8 mouse cellular contexts compared by ENCODE assay signal in the genomic region with DNA sequence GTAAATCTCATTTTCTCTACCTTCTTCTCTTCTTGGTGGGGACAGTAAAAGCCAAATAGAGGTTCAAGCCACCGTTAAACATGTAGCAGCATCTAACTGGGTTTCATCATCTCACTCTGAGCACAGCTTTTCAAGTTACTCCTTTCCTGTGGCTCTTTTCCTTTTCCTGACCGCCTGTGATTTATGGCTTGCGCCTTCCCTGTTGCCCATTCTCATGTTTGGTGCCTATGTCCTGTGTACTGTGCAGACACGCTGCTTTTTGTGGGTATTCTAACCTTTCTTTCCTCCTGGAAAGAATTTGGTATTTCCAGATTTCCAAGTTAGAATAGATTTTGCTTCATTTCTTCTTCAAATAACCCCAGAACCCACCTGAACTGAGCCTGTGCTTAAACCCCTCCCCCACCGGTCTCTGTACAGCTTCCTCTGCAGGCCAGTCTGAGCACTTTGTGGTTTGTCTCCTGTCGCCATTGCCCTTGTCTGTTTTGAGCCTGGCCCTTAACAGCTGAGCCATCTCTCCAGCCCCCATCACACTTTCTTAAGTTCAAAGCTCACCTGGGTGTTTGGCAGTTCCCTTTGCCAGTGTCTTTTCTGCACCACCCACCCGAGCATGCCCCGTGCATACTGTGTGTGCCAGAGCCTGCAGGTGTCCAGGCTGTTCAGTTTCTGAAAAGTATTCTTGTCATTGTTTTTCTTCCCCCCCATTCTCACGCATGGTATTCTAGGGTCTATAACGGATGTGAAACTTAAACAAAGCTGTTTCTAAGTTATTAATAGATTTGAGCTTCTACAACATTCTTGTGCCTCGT.
A peak's percentile ranks its signal among the peaks of the same experiment; 100 is the strongest.
DNase-seq lines count a peak whose midpoint lies in the region; ATAC-seq and TF ChIP-seq lines count a peak whose summit lies in the region.

No protein-coding gene starts in this region.

- no peak for DNase-seq in heart, embryonic 10.5 days (ENCODE audit: low spot score)
- DNase-seq in heart, postnatal 14 days, result no peak
- DNase-seq in lung, postnatal 25 days (ENCODE audit: low spot score), result peak; percentile 14
- DNase-seq in thymus, adult 2 months, result peak; percentile 39
- DNase-seq in gastrocnemius, adult 8-10 months (ENCODE audit: low spot score in 2 of 2), result no peak

- whole genome bisulfite sequencing in heart, embryonic 10.5 days, result 57% methylated on average over 11 of the region's 11 CpGs
- WGBS in hindbrain, embryonic 15.5 days, result 76% methylated on average over 11 of the region's 11 CpGs
- WGBS in thymus, adult 2 months, result 11% methylated on average over 11 of the region's 11 CpGs

- peaks cover 53% of the 10 kb centered on the region for H3K4me1 ChIP-seq in heart, embryonic 10.5 days
- H3K4me1 ChIP-seq in bone marrow macrophage, adult 2 months (ENCODE audit: control insufficient read depth, insufficient read depth, low read length), result peaks cover 40% of the 10 kb centered on the region
- H3K4me1 ChIP-seq in hindbrain, embryonic 15.5 days (replicated peaks), result peaks cover 36% of the 10 kb centered on the region
- peaks cover 15% of the 10 kb centered on the region for H3K4me1 ChIP-seq in thymus, adult 2 months (replicated peaks; ENCODE audit: control insufficient read depth, insufficient read depth, low read length)

- intact Hi-C loops in heart, postnatal 14 days (cut with DNase I), result no loop called here

- no peak for TF ChIP-seq CTCF in bone marrow macrophage, adult 2 months (IDR thresholded peaks at IDR 0.05; ENCODE audit: low read depth, low read length)
- TF ChIP-seq CTCF in thymus, adult 2 months (IDR thresholded peaks at IDR 0.05; ENCODE audit: borderline replicate concordance, control insufficient read depth, extremely low read depth, insufficient read depth, low read length, poor library complexity), result no peak

- no peak for TF ChIP-seq POLR2A in bone marrow macrophage, adult 2 months (IDR thresholded peaks at IDR 0.05; ENCODE audit: borderline replicate concordance, low read depth, low read length)
- no peak for TF ChIP-seq POLR2A in thymus, adult 2 months (IDR thresholded peaks at IDR 0.05; ENCODE audit: control insufficient read depth, extremely low read depth, insufficient read depth, low read length, poor library complexity)

- no peaks in the 10 kb centered on the region; the same call in 1 of the 2 replicates for H3K36me3 ChIP-seq in heart, embryonic 10.5 days
- H3K36me3 ChIP-seq in hindbrain, embryonic 15.5 days, result 0 out of 2 replicates have a peak, but pooled peaks cover 2% of the 10 kb centered on the region
- H3K36me3 ChIP-seq in thymus, adult 2 months (ENCODE audit: control insufficient read depth, insufficient read depth, low read length), result no peaks in the 10 kb centered on the region

- no peak overlapping the region for H3K4me3 ChIP-seq in heart, embryonic 10.5 days
- no peak overlapping the region for H3K4me3 ChIP-seq in bone marrow macrophage, adult 2 months (ENCODE audit: insufficient read depth, low read length)
- H3K4me3 ChIP-seq in hindbrain, embryonic 15.5 days, result no peak overlapping the region
- H3K4me3 ChIP-seq in thymus, adult 2 months (ENCODE audit: control insufficient read depth, insufficient read depth, low read length), result no peak overlapping the region

- no peaks in the 10 kb centered on the region for H3K9me3 ChIP-seq in heart, embryonic 10.5 days
- H3K9me3 ChIP-seq in hindbrain, embryonic 15.5 days, result no peaks in the 10 kb centered on the region

- H3K27ac ChIP-seq in heart, embryonic 10.5 days, result peak overlapping the region; percentile 80
- H3K27ac ChIP-seq in bone marrow macrophage, adult 2 months (ENCODE audit: insufficient read depth, low read depth, low read length), result peak overlapping the region; percentile 81
- H3K27ac ChIP-seq in hindbrain, embryonic 15.5 days (replicated peaks), result peak overlapping the region; percentile 84
- H3K27ac ChIP-seq in thymus, adult 2 months (ENCODE audit: control insufficient read depth, insufficient read depth, low read length), result no peak overlapping the region

- ATAC-seq in hindbrain, embryonic 15.5 days (ENCODE audit: low FRiP score, low read depth), result no peak; the same call in 1 of the 2 replicates
- ATAC-seq in monocyte, adult 5-6 weeks (replicated peaks; ENCODE audit: insufficient number of reproducible peaks, low FRiP score, low TSS enrichment, poor library complexity, severe bottlenecking), result no peak

- H3K27me3 ChIP-seq in heart, embryonic 10.5 days (ENCODE audit: insufficient read depth, poor library complexity, severe bottlenecking), result no peaks in the 10 kb centered on the region
- H3K27me3 ChIP-seq in hindbrain, embryonic 15.5 days, result no peaks in the 10 kb centered on the region
- no peaks in the 10 kb centered on the region for H3K27me3 ChIP-seq in thymus, adult 2 months (ENCODE audit: control insufficient read depth, insufficient read depth, low read length)

- no peak overlapping the region for H3K4me2 ChIP-seq in hindbrain, embryonic 15.5 days

- no peak overlapping the region for H3K9ac ChIP-seq in hindbrain, embryonic 15.5 days

Comparison
In these comparisons a context has a peak if more than half of its experiments do, and no peak if none do; other contexts are left out.
1. DNase-seq: peak in lung, postnatal 25 days (single experiment) and thymus, adult 2 months (single experiment); none in heart, embryonic 10.5 days (single experiment), heart, postnatal 14 days (0 of 2) and gastrocnemius, adult 8-10 months (0 of 2).